Mouse (Mus musculus) embryonic facial prominence, embryonic 14.5 days (tissue): ENCODE results near the gene Obp2b. TPM values are rescaled to one million over a fixed set of nuclear protein-coding genes. Genes with fewer than 3 reads are reported as not detected.
"Not testable (repeated sequence)": the region's sequence is repeated elsewhere in the genome, so short reads cannot be mapped to it uniquely, and the experiment has no call there.

ENCODE experiments used
- ATAC-seq: fragments of 200-750 bp; cut with Nextera tagmentation; 2 replicates; pipeline ENCODE4 v1.8.0; 2017; ENCODE audit warnings: low read depth, moderate number of reproducible peaks, moderate TSS enrichment
- DNase-seq: peaks from one replicate; pipeline ENCODE4 v3.0.0-alpha.2; 2015; ENCODE audit warnings: low spot score
- H3K27ac ChIP-seq: fragments of 300-500 bp; sonication (generic); replicated peaks from 2 replicates; pipeline ENCODE4 v1.5.1; 2014; ENCODE audit warnings: low read depth, mild to moderate bottlenecking, low read length, moderate library complexity
- H3K27me3 ChIP-seq: fragments of 300-500 bp; sonication (generic); replicated peaks from 2 replicates; pipeline ENCODE4 v1.6.1; 2014; ENCODE audit warnings: low read length; ENCODE audit not compliant: control insufficient read depth, insufficient read depth
- H3K36me3 ChIP-seq: fragments of 300-500 bp; sonication (generic); 2 replicates; pipeline ENCODE4 v1.6.1; 2014; ENCODE audit warnings: low read length, mixed read lengths; ENCODE audit not compliant: control insufficient read depth, insufficient read depth
- H3K4me1 ChIP-seq: fragments of 300-500 bp; sonication (generic); 2 replicates; pipeline ENCODE4 v1.6.1; 2014; ENCODE audit warnings: antibody characterized with exemption, low read length; ENCODE audit not compliant: control insufficient read depth, insufficient read depth
- H3K4me2 ChIP-seq: fragments of 300-500 bp; sonication (generic); 2 replicates; pipeline ENCODE4 v1.6.1; 2014; ENCODE audit warnings: low read depth, mild to moderate bottlenecking, low read length, moderate library complexity, mixed read lengths
- H3K4me3 ChIP-seq: fragments of 300-500 bp; sonication (generic); 2 replicates; pipeline ENCODE4 v1.5.1; 2014; ENCODE audit warnings: low read depth, mild to moderate bottlenecking, low read length
- H3K9ac ChIP-seq: fragments of 300-500 bp; sonication (generic); 2 replicates; pipeline ENCODE4 v1.6.1; 2014; ENCODE audit warnings: low read depth, mild to moderate bottlenecking, low read length, moderate library complexity, mixed read lengths
- H3K9me3 ChIP-seq: fragments of 300-500 bp; sonication (generic); 2 replicates; pipeline ENCODE4 v1.6.1; 2016; ENCODE audit warnings: low read length; ENCODE audit not compliant: control insufficient read depth
- WGBS: fragments of 180-500 bp; shearing (Covaris S2); extraction: QIAGEN DNeasy Blood & Tissue Kit; methylation state at CpG from one replicate; pipeline ENCODE4 v1.1.7; 2014; 5-methylcytosine and 5-hydroxymethylcytosine counted together
- polyA plus RNA-seq: library from polyadenylated mRNA; unstranded; fragments of >200 nt; fragmentation: Nextera tagmentation; extraction: Ambion mirVana; gene quantifications from 2 replicates; pipeline ENCODE4 v1.2.1, GENCODE M21; 2014

Obp2b gene
- polyA plus RNA-seq, 1 experiment from 2014 or later: not detected

GRCm38 (mm10) chr2:25709056-25709455 lies 27.8 kb upstream of the Obp2b start:
- DNase-seq, H3K27ac ChIP-seq, ATAC-seq, H3K27me3 ChIP-seq, H3K4me2 ChIP-seq, H3K4me3 ChIP-seq, H3K36me3 ChIP-seq, H3K9me3 ChIP-seq, H3K9ac ChIP-seq: not testable (repeated sequence)
- peaks cover 12% of the 10 kb centered on the region; the same call in 1 of the 2 replicates for H3K4me1 ChIP-seq
- WGBS: 75% methylated on average over 1 of the region's 1 CpGs

GRCm38 (mm10) chr2:25709791-25710190 lies 27.0 kb upstream of the Obp2b start:
- H3K4me1 ChIP-seq: peaks cover 12% of the 10 kb centered on the region; the same call in 1 of the 2 replicates
- H3K36me3 ChIP-seq, H3K9me3 ChIP-seq, ATAC-seq, H3K27me3 ChIP-seq, H3K4me3 ChIP-seq, H3K27ac ChIP-seq, H3K4me2 ChIP-seq, H3K9ac ChIP-seq, DNase-seq: not testable (repeated sequence)
- WGBS: 77% methylated on average over 2 of the region's 2 CpGs

- not testable (repeated sequence) for H3K9me3 ChIP-seq, H3K9ac ChIP-seq, DNase-seq, ATAC-seq, H3K4me3 ChIP-seq, H3K36me3 ChIP-seq, H3K27ac ChIP-seq, H3K27me3 ChIP-seq, H3K4me2 ChIP-seq
- peaks cover 12% of the 10 kb centered on the region; the same call in 1 of the 2 replicates for H3K4me1 ChIP-seq
- WGBS: 17% methylated on average over 3 of the region's 3 CpGs
Observed at GRCm38 (mm10) chr2:25711641-25712040, 25.2 kb upstream of the Obp2b start.

- Histone ChIP-seq H3K27ac (no peak overlapping the region), H3K27me3 (no peaks in the 10 kb centered on the region), H3K36me3 (no peaks in the 10 kb centered on the region), H3K4me2 (no peak overlapping the region), H3K4me3 (no peak overlapping the region), H3K9me3 (no peaks in the 10 kb centered on the region), H3K9ac (no peak overlapping the region), H3K4me1 (no peaks in the 10 kb centered on the region)
- no peak for DNase-seq
- no peak for ATAC-seq
Observed at GRCm38 (mm10) chr2:25717222-25717621, 19.6 kb upstream of the Obp2b start.

GRCm38 (mm10) chr2:25733199-25733930 lies 3.4 kb upstream of the Obp2b start:
- Histone ChIP-seq H3K27me3 (no peaks in the 10 kb centered on the region), H3K4me3 (no peak overlapping the region), H3K9me3 (no peaks in the 10 kb centered on the region), H3K9ac (no peak overlapping the region), H3K36me3 (no peaks in the 10 kb centered on the region), H3K27ac (no peak overlapping the region), H3K4me1 (no peaks in the 10 kb centered on the region), H3K4me2 (no peak overlapping the region)
- ATAC-seq (no peak), DNase-seq (no peak)
- whole genome bisulfite sequencing: 43% methylated on average over 2 of the region's 2 CpGs

GRCm38 (mm10) chr2:25741671-25742070 lies 4.9 kb downstream of the Obp2b start:
- Histone ChIP-seq H3K9me3 (no peaks in the 10 kb centered on the region), H3K36me3 (no peaks in the 10 kb centered on the region), H3K9ac (no peak overlapping the region), H3K4me2 (no peak overlapping the region), H3K4me1 (no peaks in the 10 kb centered on the region), H3K27ac (no peak overlapping the region), H3K4me3 (no peak overlapping the region), H3K27me3 (no peaks in the 10 kb centered on the region)
- no peak for DNase-seq
- no peak for ATAC-seq
- 67% methylated on average over 1 of the region's 1 CpGs for WGBS

- H3K4me2 ChIP-seq: no peak overlapping the region
- ATAC-seq (no peak), DNase-seq (no peak)
- H3K4me3 ChIP-seq: no peak overlapping the region
- no peaks in the 10 kb centered on the region for H3K36me3 ChIP-seq
- no peak overlapping the region for H3K9ac ChIP-seq
- H3K27ac ChIP-seq: no peak overlapping the region
- H3K4me1 ChIP-seq: no peaks in the 10 kb centered on the region
- WGBS: 92% methylated on average over 1 of the region's 1 CpGs
- no peaks in the 10 kb centered on the region for H3K27me3 ChIP-seq
- H3K9me3 ChIP-seq: no peaks in the 10 kb centered on the region
Observed at GRCm38 (mm10) chr2:25754201-25754600, 17.4 kb downstream of the Obp2b start.

- Histone ChIP-seq H3K9me3 (no peaks in the 10 kb centered on the region), H3K9ac (no peak overlapping the region), H3K4me1 (no peaks in the 10 kb centered on the region), H3K4me3 (no peak overlapping the region), H3K4me2 (no peak overlapping the region), H3K27me3 (no peaks in the 10 kb centered on the region), H3K36me3 (no peaks in the 10 kb centered on the region), H3K27ac (no peak overlapping the region)
- ATAC-seq: no peak
- 18% methylated on average over 4 of the region's 4 CpGs for WGBS
- DNase-seq: no peak
Observed at GRCm38 (mm10) chr2:25758064-25758625, 21.3 kb downstream of the Obp2b start.

GRCm38 (mm10) chr2:25765269-25765668 lies 28.5 kb downstream of the Obp2b start, which contains the start of gene Lcn3:
Gene Lcn3 (plus strand): TSS chr2:25765569.
- no peak for ATAC-seq
- DNase-seq: no peak
- Histone ChIP-seq H3K27me3 (no peaks in the 10 kb centered on the region), H3K9ac (no peak within 1 kb of the TSS), H3K27ac (no peak within 1 kb of the TSS), H3K4me1 (no peaks in the 10 kb centered on the region), H3K9me3 (no peaks in the 10 kb centered on the region), H3K4me3 (no peak within 1 kb of the TSS), H3K4me2 (no peak within 1 kb of the TSS), H3K36me3 (no peaks in the 10 kb centered on the region)
- WGBS: 32% methylated on average over 2 of the region's 2 CpGs
